Mouse (Mus musculus) induced T-regulatory cell, adult 2 months (primary cell): ENCODE data around the gene Kremen1.

Experiments used
- DNase-seq: peaks from one replicate; pipeline ENCODE4 v3.0.0-alpha.2; 2012; ENCODE audit warnings: low read depth

Kremen1 gene

DNA sequence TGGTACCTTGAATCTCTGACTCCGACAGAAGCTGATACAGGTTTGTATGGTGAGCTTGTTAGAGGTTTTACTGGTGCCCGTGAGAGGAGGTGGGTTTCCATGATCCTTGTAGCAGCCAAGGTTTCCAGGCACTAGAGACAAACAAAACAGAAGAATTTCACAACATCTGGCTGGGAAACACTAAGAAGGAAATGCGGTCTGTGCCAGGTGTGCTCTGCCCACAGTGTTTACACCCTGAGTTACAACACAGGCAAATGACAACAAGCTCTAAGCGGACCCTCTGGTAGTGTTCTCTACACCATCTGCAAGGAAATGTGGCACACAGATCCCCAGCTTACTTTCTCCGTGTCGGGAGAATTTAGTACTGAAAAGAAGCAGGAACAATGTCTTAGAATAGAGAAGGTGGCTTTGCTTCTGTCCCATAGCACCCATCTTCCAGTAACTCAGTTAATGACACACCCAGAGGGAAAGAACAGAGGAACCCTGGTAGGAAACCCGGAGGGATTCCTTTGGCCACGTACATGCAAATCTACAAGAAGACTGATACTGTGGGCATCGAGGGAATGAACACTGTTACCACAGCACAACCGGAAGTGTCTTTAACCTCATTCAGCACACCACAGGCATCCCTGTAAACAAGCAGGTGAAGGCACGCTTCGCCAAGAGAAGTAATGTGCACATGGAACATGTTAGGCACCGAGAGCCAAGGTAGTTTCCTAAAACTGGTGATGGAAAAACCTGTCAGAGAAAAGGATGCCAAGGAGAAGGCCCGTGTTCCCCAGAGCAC is 45.8 kb downstream of the Kremen1 start:
- DNase-seq, result peak; percentile 58

DNA sequence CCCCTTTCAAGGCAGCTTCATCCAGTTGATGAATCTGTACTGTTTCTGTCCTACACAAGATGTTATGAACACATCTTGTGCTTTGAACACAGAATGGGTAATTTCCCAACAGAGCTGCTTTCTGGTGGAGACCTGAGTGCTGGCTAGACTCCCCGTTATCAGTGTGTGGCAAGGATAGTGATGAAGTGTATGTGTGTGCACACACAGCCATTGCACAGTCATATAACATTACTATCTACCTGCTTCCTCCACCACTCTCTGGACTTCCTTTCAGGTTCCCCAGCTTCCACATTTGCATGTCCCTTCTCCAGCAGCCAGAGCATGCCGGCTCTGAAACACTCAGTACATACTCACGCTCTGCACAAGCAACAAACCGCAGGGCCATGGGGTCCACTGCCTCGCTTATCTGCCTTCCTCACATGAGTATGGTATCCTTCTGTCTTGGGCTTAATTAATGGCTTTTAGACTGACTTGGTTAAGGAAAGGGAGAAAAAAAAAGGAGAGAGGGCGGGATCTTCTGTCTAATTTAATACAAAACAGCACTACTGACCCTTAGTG is 46.8 kb downstream of the Kremen1 start:
- no peak for DNase-seq

GRCm38 (mm10) chr11:5203054-5203453 is 58.3 kb downstream of the Kremen1 start:
- no peak for DNase-seq

DNA sequence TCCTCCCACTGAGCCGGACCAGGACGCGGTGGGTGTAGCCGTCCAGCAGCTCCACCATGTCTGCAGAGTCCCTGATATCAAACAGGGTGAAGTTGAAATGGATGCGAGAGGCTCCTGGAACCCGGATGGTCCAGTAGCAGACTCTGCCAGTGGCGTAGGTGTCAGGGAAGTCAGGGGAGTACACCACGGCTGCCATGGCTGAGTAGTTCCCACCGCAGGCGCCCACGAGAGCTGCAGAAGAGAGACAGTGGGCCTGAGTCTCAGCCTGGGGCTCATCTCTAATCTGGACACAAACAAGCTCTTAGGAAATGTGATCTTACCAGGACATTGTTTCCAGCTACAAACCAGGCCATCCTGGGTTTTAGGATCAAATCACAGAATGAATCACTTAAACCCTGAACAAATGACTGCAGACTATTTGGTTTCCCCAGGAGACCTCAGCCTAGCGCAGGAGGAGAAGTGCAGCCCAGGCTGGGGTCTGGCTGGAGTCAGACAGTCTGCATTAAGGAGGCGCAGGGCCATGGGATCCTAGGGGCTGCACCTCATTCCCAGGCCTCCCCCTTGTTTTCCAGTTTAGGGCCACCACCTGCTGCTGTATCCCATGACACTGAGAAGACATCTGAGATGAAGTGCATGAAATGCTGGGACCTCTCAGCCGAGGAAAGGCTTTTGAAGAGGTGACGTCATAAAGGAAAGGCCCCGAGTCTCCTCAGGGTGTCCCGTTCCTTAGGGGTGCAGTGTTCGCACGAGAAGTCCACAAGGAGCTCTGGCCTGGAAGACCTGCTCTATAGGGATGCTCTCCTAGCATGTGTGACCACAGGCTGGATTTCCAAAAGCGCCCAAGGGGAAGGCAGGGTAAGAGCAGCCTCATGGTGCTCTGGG is 59.3 kb downstream of the Kremen1 start:
- no peak for DNase-seq

DNA sequence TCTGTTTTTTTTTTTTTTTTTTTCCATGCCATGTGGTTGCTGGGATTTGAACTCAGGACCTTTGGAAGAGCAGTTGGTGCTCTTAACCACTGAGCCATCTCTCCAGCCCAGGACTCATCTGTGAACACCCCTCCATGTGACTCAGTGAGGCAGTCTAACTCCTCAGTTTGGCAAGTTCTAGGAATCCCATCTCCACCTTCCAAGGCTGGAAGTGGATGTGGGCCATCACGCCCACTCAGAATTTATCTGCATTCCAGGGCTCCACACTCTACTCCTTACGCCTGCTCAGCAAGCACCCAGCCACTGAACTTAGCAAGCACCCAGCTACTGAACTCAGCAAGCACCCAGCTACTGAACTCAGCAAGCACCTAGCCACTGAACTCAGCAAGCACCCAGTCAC is 61.5 kb downstream of the Kremen1 start:
- no peak for DNase-seq

GRCm38 (mm10) chr11:5197068-5197467 is 64.3 kb downstream of the Kremen1 start:
- DNase-seq, result no peak

GRCm38 (mm10) chr11:5196583-5196982 is 64.8 kb downstream of the Kremen1 start:
- no peak for DNase-seq

DNA sequence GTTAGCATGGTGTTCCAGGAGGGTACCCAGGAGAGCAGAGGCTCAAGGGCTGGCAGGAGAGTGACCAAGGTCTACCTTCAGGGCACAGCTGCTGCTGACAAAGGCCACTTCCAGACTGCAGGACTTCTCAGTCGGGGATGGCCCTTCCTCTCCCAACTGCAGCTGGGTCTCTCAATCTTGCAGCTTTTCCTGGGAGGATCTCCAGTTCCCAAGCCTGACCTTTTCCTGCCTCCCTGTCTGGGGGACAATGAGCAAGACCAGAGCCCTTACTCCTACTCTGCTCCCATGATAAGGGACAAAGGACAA is 67.8 kb downstream of the Kremen1 start:
- no peak for DNase-seq

DNA sequence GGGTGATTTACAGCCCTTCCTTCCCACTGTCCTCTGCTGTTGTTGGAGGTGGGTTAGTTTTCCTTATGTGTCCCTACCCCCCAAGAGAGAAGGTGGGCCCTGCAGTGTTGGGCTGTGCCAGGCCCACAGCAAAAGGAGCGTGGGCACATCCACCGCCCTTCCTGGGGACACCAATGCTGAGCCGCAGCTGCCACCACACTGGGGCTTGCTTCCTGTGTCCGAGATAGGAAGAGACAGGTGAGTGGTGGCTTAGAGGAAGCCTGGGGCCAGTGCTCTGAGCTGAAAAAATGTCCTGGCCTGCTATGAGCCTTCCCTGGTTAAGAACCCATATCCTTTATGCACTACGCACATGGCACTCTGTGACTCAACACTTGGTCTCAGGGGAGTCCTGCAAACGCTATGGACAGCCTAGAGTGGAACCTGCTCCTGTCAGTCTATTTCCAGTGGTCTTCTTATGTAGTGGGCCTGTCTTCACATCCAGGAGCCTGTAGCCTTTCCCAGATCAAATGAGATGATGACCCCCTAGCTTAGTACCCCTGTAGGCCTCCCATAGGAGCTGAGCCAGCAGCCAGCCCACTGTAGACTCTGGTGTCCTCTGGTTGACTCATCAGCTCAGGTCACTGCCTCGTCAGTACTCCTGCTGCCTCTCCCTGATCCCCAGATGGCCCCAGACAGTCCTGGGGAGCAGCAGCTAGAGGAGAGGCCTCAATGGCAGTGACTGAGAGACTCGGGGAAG is 68.3 kb downstream of the Kremen1 start:
- DNase-seq, result no peak

GRCm38 (mm10) chr11:5192084-5192516 is 69.3 kb downstream of the Kremen1 start:
- no peak for DNase-seq

DNA sequence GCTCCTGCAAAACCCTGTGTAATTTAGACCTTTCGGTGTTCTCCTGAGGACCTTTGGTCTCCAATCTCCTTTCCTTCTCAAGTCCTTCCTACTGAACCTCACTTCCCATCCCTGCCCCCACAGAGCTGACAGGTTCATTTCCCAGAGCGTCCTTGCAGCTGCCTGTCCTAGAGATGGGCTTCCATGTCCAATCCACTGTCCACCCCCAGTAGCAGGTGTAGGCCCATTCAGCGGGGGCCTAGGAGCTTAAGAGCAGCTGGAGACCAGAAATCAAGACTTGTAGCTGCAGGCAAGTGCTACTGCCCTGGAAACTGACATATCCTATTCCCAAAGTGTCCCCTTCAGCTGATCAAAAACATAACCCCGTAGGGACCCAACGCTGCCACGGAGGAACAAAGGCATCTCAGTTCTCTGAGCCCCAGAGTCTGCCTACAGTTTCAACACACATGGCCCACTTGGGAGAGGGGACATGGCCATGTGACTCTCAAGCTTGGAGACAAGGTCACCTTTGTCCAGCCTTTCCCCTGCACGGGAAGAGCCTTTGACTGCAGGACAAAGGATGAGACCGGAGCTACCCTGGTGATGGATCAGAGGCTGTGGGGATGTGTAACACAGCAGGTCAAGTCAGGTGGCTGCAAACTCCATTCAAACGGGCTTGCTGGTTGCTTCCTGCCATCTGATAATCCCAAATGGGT is 72.0 kb downstream of the Kremen1 start:
- DNase-seq, result no peak

GRCm38 (mm10) chr11:5188170-5188569 is 73.2 kb downstream of the Kremen1 start:
- no peak for DNase-seq

- no peak for DNase-seq
Observed at GRCm38 (mm10) chr11:5184832-5185231, 76.5 kb downstream of the Kremen1 start.

- DNase-seq, result no peak
Observed at GRCm38 (mm10) chr11:5184250-5184649, 77.1 kb downstream of the Kremen1 start.

GRCm38 (mm10) chr11:5182870-5183269 is 78.5 kb downstream of the Kremen1 start:
- no peak for DNase-seq

DNA sequence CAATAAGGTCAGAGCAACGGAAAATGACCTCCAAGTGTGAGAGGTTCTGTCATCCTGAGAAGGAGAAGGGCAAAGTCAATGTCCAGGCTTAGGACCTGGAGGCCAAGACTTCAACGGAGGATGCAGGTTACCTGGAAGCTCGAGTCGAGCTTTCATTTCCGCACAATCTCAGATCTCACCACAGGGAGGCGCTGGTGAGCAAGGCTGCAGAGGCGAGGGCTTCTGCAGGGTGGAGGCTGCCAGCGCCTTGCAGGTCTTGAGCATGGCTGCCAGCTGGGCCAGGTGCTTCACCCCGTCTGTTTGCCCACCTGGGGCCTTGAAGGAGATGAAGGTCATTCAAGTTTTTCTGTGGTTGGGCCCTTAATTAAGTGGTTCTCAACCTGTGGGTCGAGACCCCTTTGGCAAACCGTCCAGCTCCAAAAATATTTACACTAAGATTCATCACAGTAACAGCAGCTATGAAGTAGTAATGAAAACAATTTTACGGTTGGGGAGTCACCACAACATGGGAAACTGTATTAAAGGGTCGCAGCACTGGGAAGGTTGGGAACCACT is 79.4 kb downstream of the Kremen1 start:
- peak; percentile 94 for DNase-seq

DNA sequence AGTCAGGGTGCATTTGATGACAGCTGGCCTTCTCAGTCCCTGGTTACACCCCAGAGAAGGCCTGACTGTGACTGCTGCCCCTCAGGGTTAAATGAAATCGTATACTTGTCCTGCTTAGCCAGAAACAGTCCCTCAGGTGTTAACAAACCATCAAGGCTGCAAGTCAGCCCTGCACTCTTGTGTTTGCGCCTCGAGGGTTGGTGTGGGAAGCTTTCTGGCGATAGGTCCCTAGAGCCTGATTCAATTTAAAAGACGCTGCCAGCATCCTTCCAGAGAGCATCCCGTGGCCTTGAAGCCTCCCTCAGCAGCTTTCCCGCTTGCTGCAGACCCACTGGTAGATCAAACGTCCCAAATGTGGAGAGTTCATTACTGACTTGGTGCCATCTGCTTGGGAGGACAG is 82.0 kb downstream of the Kremen1 start:
- no peak for DNase-seq

- DNase-seq, result peak; percentile 94
Observed at GRCm38 (mm10) chr11:5177171-5177570, 84.2 kb downstream of the Kremen1 start.

DNA sequence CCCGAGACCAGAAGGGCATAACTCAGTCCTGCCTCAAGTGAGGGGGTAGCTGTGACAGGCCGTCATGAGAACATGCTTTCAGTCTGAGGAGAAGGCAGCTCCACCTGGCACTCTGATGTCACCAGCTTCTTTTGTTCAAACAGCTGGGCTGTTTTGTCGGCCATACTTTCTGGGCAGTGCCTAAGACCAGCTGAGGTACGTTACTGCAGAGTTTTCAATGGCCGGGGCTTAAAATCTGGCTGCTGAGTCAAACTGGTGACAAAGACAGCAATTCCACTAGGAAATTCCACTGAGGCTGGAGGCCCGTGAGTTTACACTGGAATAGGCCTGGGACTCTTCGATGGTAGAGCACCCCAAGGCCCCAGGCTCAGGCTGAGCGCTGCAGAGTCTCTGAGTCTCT is 84.7 kb downstream of the Kremen1 start:
- DNase-seq, result no peak

GRCm38 (mm10) chr11:5175866-5176265 is 85.5 kb downstream of the Kremen1 start:
- peak; percentile 52 for DNase-seq

DNA sequence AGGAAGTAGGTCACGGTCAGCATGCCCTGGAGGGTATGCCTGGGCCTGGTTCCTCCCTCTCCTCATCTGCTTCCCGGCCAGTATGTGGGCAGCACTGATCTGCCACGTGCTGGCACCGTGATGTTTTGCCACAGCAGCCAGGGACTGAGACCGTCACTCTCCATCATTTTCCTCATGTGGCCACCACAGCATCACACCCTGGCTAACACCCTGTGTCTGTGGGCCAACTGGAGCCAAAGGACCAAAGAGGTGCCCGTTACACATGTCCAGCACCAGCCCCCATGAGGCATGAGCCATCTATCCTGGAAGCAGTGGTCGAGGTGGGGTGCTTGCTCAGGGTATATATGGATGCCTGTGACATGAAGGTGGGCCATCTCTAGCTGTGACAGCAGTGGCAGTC is 86.2 kb downstream of the Kremen1 start:
- no peak for DNase-seq
